Mouse (Mus musculus) embryonic facial prominence, embryonic 14.5 days (tissue): ENCODE results near the gene Sox6. TPM values are rescaled to one million over a fixed set of nuclear protein-coding genes. Genes with fewer than 3 reads are reported as not detected.
A peak's percentile ranks its signal among the peaks of the same experiment; 100 is the strongest.

Source experiments
- ATAC-seq: fragments of 200-750 bp; cut with Nextera tagmentation; 2 replicates; pipeline ENCODE4 v1.8.0; 2017; ENCODE audit warnings: low read depth, moderate number of reproducible peaks, moderate TSS enrichment
- DNase-seq: peaks from one replicate; pipeline ENCODE4 v3.0.0-alpha.2; 2015; ENCODE audit warnings: low spot score
- H3K27ac ChIP-seq: fragments of 300-500 bp; sonication (generic); replicated peaks from 2 replicates; pipeline ENCODE4 v1.5.1; 2014; ENCODE audit warnings: low read depth, mild to moderate bottlenecking, low read length, moderate library complexity
- H3K27me3 ChIP-seq: fragments of 300-500 bp; sonication (generic); replicated peaks from 2 replicates; pipeline ENCODE4 v1.6.1; 2014; ENCODE audit warnings: low read length; ENCODE audit not compliant: control insufficient read depth, insufficient read depth
- H3K36me3 ChIP-seq: fragments of 300-500 bp; sonication (generic); 2 replicates; pipeline ENCODE4 v1.6.1; 2014; ENCODE audit warnings: low read length, mixed read lengths; ENCODE audit not compliant: control insufficient read depth, insufficient read depth
- H3K4me1 ChIP-seq: fragments of 300-500 bp; sonication (generic); 2 replicates; pipeline ENCODE4 v1.6.1; 2014; ENCODE audit warnings: antibody characterized with exemption, low read length; ENCODE audit not compliant: control insufficient read depth, insufficient read depth
- H3K4me2 ChIP-seq: fragments of 300-500 bp; sonication (generic); 2 replicates; pipeline ENCODE4 v1.6.1; 2014; ENCODE audit warnings: low read depth, mild to moderate bottlenecking, low read length, moderate library complexity, mixed read lengths
- H3K4me3 ChIP-seq: fragments of 300-500 bp; sonication (generic); 2 replicates; pipeline ENCODE4 v1.5.1; 2014; ENCODE audit warnings: low read depth, mild to moderate bottlenecking, low read length
- H3K9ac ChIP-seq: fragments of 300-500 bp; sonication (generic); 2 replicates; pipeline ENCODE4 v1.6.1; 2014; ENCODE audit warnings: low read depth, mild to moderate bottlenecking, low read length, moderate library complexity, mixed read lengths
- H3K9me3 ChIP-seq: fragments of 300-500 bp; sonication (generic); 2 replicates; pipeline ENCODE4 v1.6.1; 2016; ENCODE audit warnings: low read length; ENCODE audit not compliant: control insufficient read depth
- WGBS: fragments of 180-500 bp; shearing (Covaris S2); extraction: QIAGEN DNeasy Blood & Tissue Kit; methylation state at CpG from one replicate; pipeline ENCODE4 v1.1.7; 2014; 5-methylcytosine and 5-hydroxymethylcytosine counted together
- polyA plus RNA-seq: library from polyadenylated mRNA; unstranded; fragments of >200 nt; fragmentation: Nextera tagmentation; extraction: Ambion mirVana; gene quantifications from 2 replicates; pipeline ENCODE4 v1.2.1, GENCODE M21; 2014

Sox6 gene
- polyA plus RNA-seq, 1 experiment from 2014 or later, result 49.9 TPM

GRCm38 (mm10) chr7:115447091-115447490 is 591.5 kb downstream of the Sox6 start:
- peaks cover under 1% of the 10 kb centered on the region; the same call in 1 of the 2 replicates for H3K4me1 ChIP-seq
- no peak overlapping the region for H3K4me3 ChIP-seq
- no peaks in the 10 kb centered on the region for H3K36me3 ChIP-seq
- no peak overlapping the region for H3K27ac ChIP-seq
- ATAC-seq, result no peak
- H3K27me3 ChIP-seq, result peaks cover 16% of the 10 kb centered on the region; the same call in 1 of the 2 replicates
- WGBS, result 58% methylated on average over 3 of the region's 3 CpGs
- peak; percentile 37 for DNase-seq
- H3K9ac ChIP-seq, result no peak overlapping the region
- no peaks in the 10 kb centered on the region for H3K9me3 ChIP-seq
- H3K4me2 ChIP-seq, result no peak overlapping the region

- Histone ChIP-seq H3K27ac (no peak overlapping the region), H3K4me3 (no peak overlapping the region), H3K27me3 (0 out of 2 replicates have a peak, but pooled peaks cover 11% of the 10 kb centered on the region), H3K4me1 (no peaks in the 10 kb centered on the region), H3K4me2 (no peak overlapping the region), H3K9me3 (no peaks in the 10 kb centered on the region), H3K9ac (no peak overlapping the region), H3K36me3 (no peaks in the 10 kb centered on the region)
- DNase-seq, result no peak
- ATAC-seq, result no peak
- 21% methylated on average over 6 of the region's 6 CpGs for WGBS
Observed at GRCm38 (mm10) chr7:115446481-115447016, 592.0 kb downstream of the Sox6 start.

GRCm38 (mm10) chr7:115426161-115426982 is 612.2 kb downstream of the Sox6 start:
- peak; percentile 31 for DNase-seq
- Histone ChIP-seq H3K4me1 (no peaks in the 10 kb centered on the region), H3K36me3 (no peaks in the 10 kb centered on the region), H3K27ac (no peak overlapping the region), H3K4me3 (no peak overlapping the region), H3K27me3 (no peaks in the 10 kb centered on the region), H3K4me2 (no peak overlapping the region), H3K9ac (no peak overlapping the region), H3K9me3 (no peaks in the 10 kb centered on the region)
- no peak for ATAC-seq
- 77% methylated on average over 7 of the region's 7 CpGs for WGBS

GRCm38 (mm10) chr7:115422828-115423227 is 615.8 kb downstream of the Sox6 start:
- Histone ChIP-seq H3K27ac (no peak overlapping the region), H3K4me1 (no peaks in the 10 kb centered on the region), H3K4me2 (no peak overlapping the region), H3K27me3 (no peaks in the 10 kb centered on the region), H3K9ac (no peak overlapping the region), H3K36me3 (no peaks in the 10 kb centered on the region), H3K4me3 (no peak overlapping the region), H3K9me3 (no peaks in the 10 kb centered on the region)
- 70% methylated on average over 7 of the region's 7 CpGs for WGBS
- DNase-seq (no peak), ATAC-seq (no peak)

GRCm38 (mm10) chr7:115420960-115421359 is 617.6 kb downstream of the Sox6 start:
- H3K9ac ChIP-seq, result no peak overlapping the region
- H3K4me2 ChIP-seq, result no peak overlapping the region
- no peak for ATAC-seq
- H3K4me3 ChIP-seq, result no peak overlapping the region
- H3K27me3 ChIP-seq, result no peaks in the 10 kb centered on the region
- peak; percentile 27 for DNase-seq
- H3K9me3 ChIP-seq, result no peaks in the 10 kb centered on the region
- WGBS, result 40% methylated on average over 12 of the region's 12 CpGs
- no peak overlapping the region for H3K27ac ChIP-seq
- H3K4me1 ChIP-seq, result no peaks in the 10 kb centered on the region
- no peaks in the 10 kb centered on the region for H3K36me3 ChIP-seq

Other genes starting within 250 kb of the Sox6 start
- gene 1110004F10Rik, start 601 bp upstream of the Sox6 start, polyA plus RNA-seq, result 244 and 274 TPM in 2 replicates
- gene Gm4353, start 45.8 kb upstream of the Sox6 start, polyA plus RNA-seq, result 0.43 and 0.88 TPM in 2 replicates